Mouse (Mus musculus) liver, embryonic 14.5 days (tissue): ENCODE measurements around the gene 9230102O04Rik.

Source experiments
- CTCF ChIP-seq: IDR thresholded peaks from 2 replicates; pipeline ENCODE4 v1.5.1; 2016; ENCODE audit warnings: antibody characterized with exemption, low read depth, control low read depth
- EP300 ChIP-seq: IDR thresholded peaks from 2 replicates; pipeline ENCODE4 v1.6.1; 2016; ENCODE audit warnings: antibody characterized with exemption, low read depth

GRCm38 (mm10) chr2:9885217-9885770 lies 4.0 kb downstream of the 9230102O04Rik start:
- TF ChIP-seq EP300 (no peak), CTCF (no peak)
